Mouse (Mus musculus) limb, embryonic 12.5 days (tissue): ENCODE measurements around the gene Gh. TPM values are rescaled to one million over a fixed set of nuclear protein-coding genes. Genes with fewer than 3 reads are reported as not detected.
"Not testable (repeated sequence)": the region's sequence is repeated elsewhere in the genome, so short reads cannot be mapped to it uniquely, and the experiment has no call there.

ENCODE experiments used
- ATAC-seq: fragments of 200-750 bp; cut with Nextera tagmentation; 2 replicates; pipeline ENCODE4 v1.8.0; 2017; ENCODE audit warnings: low read depth, moderate TSS enrichment; ENCODE audit not compliant: insufficient number of reproducible peaks, insufficient read depth, low FRiP score, low TSS enrichment
- H3K27ac ChIP-seq: fragments of 300-500 bp; sonication (generic); 2 replicates; pipeline ENCODE4 v1.5.1; 2016; ENCODE audit warnings: mild to moderate bottlenecking, moderate library complexity
- H3K27me3 ChIP-seq: fragments of 300-500 bp; sonication (generic); 2 replicates; pipeline ENCODE4 v1.6.1; 2016; ENCODE audit warnings: mild to moderate bottlenecking, moderate library complexity
- H3K36me3 ChIP-seq: fragments of 300-500 bp; sonication (generic); 2 replicates; pipeline ENCODE4 v1.6.1; 2016; ENCODE audit warnings: mild to moderate bottlenecking, moderate library complexity
- H3K4me1 ChIP-seq: fragments of 300-500 bp; sonication (generic); replicated peaks from 2 replicates; pipeline ENCODE4 v1.6.1; 2016
- H3K4me2 ChIP-seq: fragments of 300-500 bp; sonication (generic); 2 replicates; pipeline ENCODE4 v1.6.1; 2016; ENCODE audit warnings: mild to moderate bottlenecking, moderate library complexity
- H3K4me3 ChIP-seq: fragments of 300-500 bp; sonication (generic); replicated peaks from 2 replicates; pipeline ENCODE4 v1.5.1; 2016; ENCODE audit warnings: mild to moderate bottlenecking
- H3K9ac ChIP-seq: fragments of 300-500 bp; sonication (generic); replicated peaks from 2 replicates; pipeline ENCODE4 v1.6.1; 2016; ENCODE audit warnings: mild to moderate bottlenecking, moderate library complexity
- H3K9me3 ChIP-seq: fragments of 300-500 bp; sonication (generic); 2 replicates; pipeline ENCODE4 v1.6.1; 2016; ENCODE audit warnings: mild to moderate bottlenecking, moderate library complexity
- WGBS: fragments of 180-500 bp; shearing (Covaris S2); methylation state at CpG from one replicate; pipeline ENCODE4 v1.1.7; 2016; 5-methylcytosine and 5-hydroxymethylcytosine counted together
- polyA plus RNA-seq: library from polyadenylated mRNA; unstranded; fragments of >200 nt; fragmentation: Nextera tagmentation; extraction: Ambion mirVana; gene quantifications from 2 replicates; pipeline ENCODE4 v1.2.1, GENCODE M21; 2016

Gh gene
- polyA plus RNA-seq: not detected in 2 replicates

DNA sequence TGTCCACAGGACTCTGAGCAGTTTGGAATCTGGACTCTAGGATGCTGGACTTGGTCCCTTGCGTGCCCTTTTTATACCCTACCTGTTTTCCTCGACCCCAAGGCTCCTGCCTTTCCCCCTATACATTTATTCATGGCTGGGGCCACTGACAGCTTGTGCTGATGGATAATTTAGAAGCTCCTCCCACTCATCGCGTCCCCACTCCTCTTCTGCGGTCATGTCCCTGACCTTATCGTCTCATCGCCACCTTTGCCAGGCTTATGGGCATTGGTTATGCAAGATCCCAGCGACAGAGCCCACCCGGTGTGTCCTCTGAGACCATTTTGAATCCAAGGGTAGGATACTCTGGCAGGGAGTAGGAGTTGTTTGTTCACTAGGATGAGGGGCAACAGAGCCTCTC, at the start of gene Gh:
Gene Gh, minus strand, starts transcription at position 101 of the 400 bp plus-strand sequence.
- no peaks in the 10 kb centered on the region for H3K4me1 ChIP-seq
- no peaks in the 10 kb centered on the region for H3K9me3 ChIP-seq
- no peak for ATAC-seq
- no peaks in the 10 kb centered on the region for H3K27me3 ChIP-seq
- H3K9ac ChIP-seq: no peak within 1 kb of the TSS
- H3K4me3 ChIP-seq: no peak within 1 kb of the TSS
- H3K4me2 ChIP-seq: no peak within 1 kb of the TSS
- no peak within 1 kb of the TSS for H3K27ac ChIP-seq
- WGBS: 81% methylated on average over 9 of the region's 9 CpGs
- H3K36me3 ChIP-seq: no peaks in the 10 kb centered on the region

DNA sequence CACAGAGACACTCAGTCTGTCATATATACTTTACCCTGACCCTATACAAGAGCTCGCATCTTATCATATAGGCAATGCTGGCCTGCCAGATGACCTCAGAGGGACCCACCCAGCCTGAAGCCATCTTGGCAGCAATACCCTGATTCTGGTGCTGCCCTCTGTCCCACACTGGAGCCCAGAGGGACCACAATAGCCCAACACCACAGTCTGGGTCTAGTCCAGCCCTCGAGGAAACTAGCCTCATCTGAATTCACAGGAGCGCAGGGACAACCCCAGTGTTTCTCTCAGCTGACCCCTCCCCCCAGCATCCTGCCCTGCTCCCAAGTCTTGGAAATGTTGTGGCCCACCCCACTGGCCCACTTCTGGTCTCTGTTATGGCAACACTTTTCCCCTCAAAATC, 49.6 kb upstream of the Gh start:
- H3K27ac ChIP-seq: no peak overlapping the region
- 65% methylated on average over 3 of the region's 3 CpGs for WGBS
- no peaks in the 10 kb centered on the region for H3K36me3 ChIP-seq
- ATAC-seq: no peak
- peaks cover 3% of the 10 kb centered on the region; the same call in 1 of the 2 replicates for H3K27me3 ChIP-seq
- no peaks in the 10 kb centered on the region for H3K9me3 ChIP-seq
- H3K4me2 ChIP-seq: no peak overlapping the region
- no peak overlapping the region for H3K4me3 ChIP-seq
- H3K9ac ChIP-seq: no peak overlapping the region
- H3K4me1 ChIP-seq: peaks cover 10% of the 10 kb centered on the region

DNA sequence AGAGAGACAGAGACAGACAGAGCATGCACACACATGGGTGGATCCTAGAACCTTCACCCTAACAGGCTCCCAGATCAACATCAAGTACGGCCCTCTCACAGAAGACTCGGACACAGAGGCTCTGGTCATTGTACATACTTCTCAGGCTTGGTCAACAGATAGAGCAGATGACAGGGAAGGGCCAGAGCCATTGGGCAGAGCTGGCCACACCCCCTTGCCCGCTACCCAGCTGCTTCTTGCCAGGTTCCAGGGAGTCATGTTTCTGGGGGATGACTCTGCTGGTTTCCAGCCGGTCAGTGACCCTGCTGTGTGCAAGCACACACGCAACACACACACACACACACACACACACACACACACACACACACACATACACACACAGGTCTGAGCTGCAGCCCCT, 49.2 kb upstream of the Gh start:
- Histone ChIP-seq H3K4me2 (no peak overlapping the region), H3K36me3 (no peaks in the 10 kb centered on the region), H3K9me3 (no peaks in the 10 kb centered on the region), H3K9ac (no peak overlapping the region), H3K4me1 (peaks cover 10% of the 10 kb centered on the region), H3K4me3 (no peak overlapping the region), H3K27me3 (peaks cover 3% of the 10 kb centered on the region; the same call in 1 of the 2 replicates), H3K27ac (no peak overlapping the region)
- ATAC-seq: no peak
- WGBS: 44% methylated on average over 5 of the region's 5 CpGs

DNA sequence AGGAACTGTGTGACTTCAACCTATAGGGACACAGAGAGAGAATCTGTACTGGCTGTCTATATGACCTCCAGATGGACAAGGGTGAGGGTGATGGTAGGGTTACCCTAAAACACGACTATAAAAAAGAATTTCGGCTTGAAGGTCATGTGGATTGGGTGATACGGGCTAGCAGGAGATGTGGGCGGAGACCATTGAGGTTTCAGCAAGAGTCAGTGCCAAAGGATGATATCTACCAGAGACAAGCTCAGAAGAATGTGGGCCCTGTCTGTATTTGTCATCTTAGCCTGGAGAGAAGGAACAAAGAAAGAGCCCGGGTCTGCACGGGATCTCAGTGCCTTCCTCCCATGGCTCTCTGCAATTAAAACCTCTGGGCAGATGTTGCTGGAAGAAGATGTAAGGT, 48.1 kb upstream of the Gh start:
- 82% methylated on average over 6 of the region's 6 CpGs for WGBS
- H3K27ac ChIP-seq: no peak overlapping the region
- H3K27me3 ChIP-seq: peaks cover 3% of the 10 kb centered on the region; the same call in 1 of the 2 replicates
- no peak overlapping the region for H3K4me3 ChIP-seq
- no peak overlapping the region for H3K9ac ChIP-seq
- no peaks in the 10 kb centered on the region for H3K9me3 ChIP-seq
- H3K36me3 ChIP-seq: no peaks in the 10 kb centered on the region
- peaks cover 10% of the 10 kb centered on the region for H3K4me1 ChIP-seq
- no peak overlapping the region for H3K4me2 ChIP-seq
- no peak for ATAC-seq

DNA sequence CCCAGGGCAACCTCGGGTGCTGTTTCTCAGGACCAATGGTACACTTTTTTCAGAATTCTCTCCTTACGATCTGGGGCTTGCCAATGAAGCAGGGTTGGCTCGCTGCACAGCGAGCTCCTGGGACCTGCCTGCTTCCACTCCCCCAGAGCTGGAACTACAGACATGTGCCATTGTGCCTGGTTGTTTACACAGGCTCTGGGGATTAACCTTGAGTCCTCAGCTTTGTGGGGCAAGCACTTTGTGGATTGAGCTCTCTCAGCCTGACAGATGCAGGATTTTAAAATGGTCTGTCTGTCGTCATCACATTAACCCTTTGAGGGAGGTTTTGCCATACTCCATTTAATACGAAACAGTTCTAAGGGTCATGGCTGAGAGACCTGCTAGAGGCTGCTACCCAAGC, 43.2 kb upstream of the Gh start:
- Histone ChIP-seq H3K4me3 (no peak overlapping the region), H3K27ac (no peak overlapping the region), H3K9ac (0 out of 2 replicates have a peak overlapping the region, but pooled peaks have one; percentile 4), H3K36me3 (no peaks in the 10 kb centered on the region), H3K27me3 (no peaks in the 10 kb centered on the region), H3K4me2 (no peak overlapping the region), H3K9me3 (no peaks in the 10 kb centered on the region), H3K4me1 (no peaks in the 10 kb centered on the region)
- ATAC-seq: no peak
- WGBS: 52% methylated on average over 6 of the region's 6 CpGs

DNA sequence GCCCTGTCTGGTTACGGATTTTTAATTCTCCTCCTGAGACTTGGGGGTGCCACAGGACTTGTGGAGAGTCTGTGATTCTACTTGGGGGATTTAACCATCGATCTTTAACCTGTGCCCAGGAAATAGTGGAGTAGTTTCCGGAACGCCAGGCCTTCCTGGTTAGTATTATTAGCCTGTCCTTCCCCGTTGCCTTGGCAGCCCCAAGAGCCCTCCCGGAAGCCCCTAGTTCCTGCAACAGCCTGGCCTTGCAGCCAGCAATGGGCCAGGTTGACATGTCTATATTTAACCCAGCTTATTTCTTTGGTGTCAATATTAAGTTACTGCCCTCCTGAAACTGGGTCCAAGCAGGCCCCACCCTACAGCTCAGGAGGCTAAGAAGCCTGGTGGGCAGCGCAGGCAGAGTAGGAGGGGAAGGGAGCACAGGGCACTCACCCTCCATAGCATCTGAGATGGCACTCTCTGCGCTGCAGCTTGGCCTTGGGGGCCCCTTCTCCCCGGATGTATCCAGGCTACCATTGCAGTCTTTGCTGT, 39.4 kb upstream of the Gh start:
- Histone ChIP-seq H3K4me3 (no peak overlapping the region), H3K4me1 (0 out of 2 replicates have a peak, but pooled peaks cover 4% of the 10 kb centered on the region), H3K36me3 (no peaks in the 10 kb centered on the region), H3K27ac (no peak overlapping the region), H3K4me2 (no peak overlapping the region), H3K9ac (no peak overlapping the region), H3K9me3 (no peaks in the 10 kb centered on the region), H3K27me3 (0 out of 2 replicates have a peak, but pooled peaks cover 3% of the 10 kb centered on the region)
- ATAC-seq: no peak
- WGBS: 80% methylated on average over 9 of the region's 9 CpGs

DNA sequence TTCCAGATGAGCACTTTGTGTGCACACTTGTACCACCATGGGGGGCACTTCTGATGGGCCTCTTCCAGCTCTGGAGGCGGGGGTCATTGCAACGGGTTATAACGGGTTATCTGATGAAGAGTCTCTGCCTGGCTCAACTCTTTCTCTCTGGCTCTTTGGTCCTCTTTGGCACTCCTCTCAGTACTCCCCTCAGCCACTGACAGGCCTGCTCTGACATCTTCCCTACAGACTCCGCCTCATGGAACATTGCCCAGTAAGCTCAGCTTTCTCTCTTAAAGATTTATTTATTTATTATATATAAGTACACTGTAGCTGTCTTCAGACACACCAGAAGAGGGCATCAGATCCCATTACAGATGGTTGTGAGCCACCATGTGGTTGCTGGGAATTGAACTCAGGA, 37.7 kb upstream of the Gh start:
- H3K9me3 ChIP-seq, H3K9ac ChIP-seq, H3K4me2 ChIP-seq, H3K36me3 ChIP-seq, H3K27ac ChIP-seq, H3K27me3 ChIP-seq, H3K4me1 ChIP-seq, ATAC-seq, H3K4me3 ChIP-seq: not testable (repeated sequence)
- 86% methylated on average over 4 of the region's 4 CpGs for WGBS

DNA sequence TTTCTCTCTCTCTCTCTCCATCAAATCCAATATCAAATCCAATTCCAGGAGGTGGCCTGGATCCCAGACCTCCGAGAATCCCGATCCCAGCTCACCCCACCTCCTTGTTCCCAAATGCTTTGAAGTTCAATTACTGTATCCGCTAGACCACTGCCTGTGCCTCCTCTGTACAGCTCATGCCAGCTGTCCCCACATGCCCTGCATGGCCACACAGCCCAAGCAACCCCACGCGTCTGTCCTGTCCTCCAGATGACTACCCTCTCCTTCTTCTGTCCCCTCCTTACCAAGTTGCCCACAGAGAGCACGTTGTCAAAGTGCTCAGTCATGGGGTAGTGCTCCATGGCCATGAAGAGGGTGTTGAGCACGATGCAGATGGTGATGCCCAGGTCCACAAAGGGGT, 37.2 kb upstream of the Gh start:
- H3K27me3 ChIP-seq: 0 out of 2 replicates have a peak, but pooled peaks cover 3% of the 10 kb centered on the region
- no peak overlapping the region for H3K9ac ChIP-seq
- H3K4me1 ChIP-seq: peaks cover 7% of the 10 kb centered on the region; the same call in 1 of the 2 replicates
- no peak overlapping the region for H3K27ac ChIP-seq
- no peaks in the 10 kb centered on the region for H3K36me3 ChIP-seq
- H3K4me3 ChIP-seq: no peak overlapping the region
- 68% methylated on average over 7 of the region's 7 CpGs for WGBS
- no peaks in the 10 kb centered on the region for H3K9me3 ChIP-seq
- ATAC-seq: no peak
- no peak overlapping the region for H3K4me2 ChIP-seq

DNA sequence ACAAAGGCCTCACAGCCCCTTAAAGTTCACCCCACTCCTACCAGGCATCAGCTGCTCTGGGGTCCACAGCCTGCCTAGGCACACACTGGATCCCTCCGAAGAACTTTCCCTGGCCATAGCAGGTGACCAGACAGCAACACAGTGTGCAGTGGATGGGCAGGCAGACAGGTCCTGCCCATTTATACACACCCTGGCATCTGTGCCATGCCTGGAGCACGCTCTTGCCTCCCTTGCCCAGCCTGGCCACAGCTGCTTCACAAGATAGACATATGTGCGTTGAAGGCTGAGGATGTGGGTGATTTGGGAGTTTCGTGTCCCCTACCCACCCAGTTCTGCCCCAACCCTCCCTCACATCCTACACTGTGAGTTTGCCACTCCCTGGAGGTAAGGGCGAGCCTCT, 36.4 kb upstream of the Gh start:
- no peak overlapping the region for H3K4me3 ChIP-seq
- H3K9ac ChIP-seq: no peak overlapping the region
- no peak overlapping the region for H3K27ac ChIP-seq
- H3K4me2 ChIP-seq: no peak overlapping the region
- H3K36me3 ChIP-seq: no peaks in the 10 kb centered on the region
- 0 out of 2 replicates have a peak, but pooled peaks cover 3% of the 10 kb centered on the region for H3K27me3 ChIP-seq
- WGBS: 76% methylated on average over 5 of the region's 5 CpGs
- no peaks in the 10 kb centered on the region for H3K9me3 ChIP-seq
- H3K4me1 ChIP-seq: peaks cover 7% of the 10 kb centered on the region; the same call in 1 of the 2 replicates
- no peak for ATAC-seq

DNA sequence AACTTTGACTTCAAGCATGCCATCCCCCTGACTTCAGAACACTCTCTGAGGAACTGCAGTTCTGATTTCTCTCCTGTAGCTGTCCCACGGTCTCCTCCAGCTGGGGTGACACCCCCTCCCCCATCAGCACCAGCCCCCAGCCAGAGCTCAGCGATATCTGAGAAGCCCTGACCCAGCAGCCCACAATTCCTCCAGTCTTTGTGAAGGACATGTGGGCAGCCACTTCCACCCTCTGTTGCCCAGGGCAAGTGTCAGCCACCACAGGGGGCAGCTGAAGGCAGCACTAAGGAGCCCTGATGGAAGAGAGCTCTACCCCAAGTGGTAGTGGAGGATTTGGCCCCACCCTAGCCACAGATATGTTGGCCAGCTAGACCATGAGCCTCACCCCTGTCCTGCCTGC, 32.4 kb upstream of the Gh start:
- no peaks in the 10 kb centered on the region for H3K9me3 ChIP-seq

DNA sequence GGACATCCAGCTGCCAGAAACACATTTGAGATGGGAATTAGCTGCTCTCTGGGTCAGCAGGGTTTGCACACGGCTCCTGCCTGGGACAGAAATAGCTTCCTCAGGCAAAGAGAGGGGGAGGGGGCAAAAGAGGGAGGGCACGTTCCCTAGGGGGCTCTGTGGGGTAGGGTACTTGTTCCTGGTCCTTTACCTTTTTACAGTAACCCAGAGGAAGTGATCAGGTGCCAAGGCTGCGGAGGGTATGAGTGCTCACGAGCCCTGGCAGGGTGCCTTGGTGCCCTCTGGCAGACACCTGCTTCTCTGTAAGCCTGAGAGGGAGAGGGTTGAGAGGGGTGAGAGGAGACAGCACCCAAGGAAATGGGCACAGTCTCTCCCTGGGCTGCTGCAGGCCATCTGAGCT, 30.8 kb upstream of the Gh start:
- Histone ChIP-seq H3K4me2 (no peak overlapping the region), H3K27ac (no peak overlapping the region), H3K4me1 (peaks cover 15% of the 10 kb centered on the region), H3K36me3 (no peaks in the 10 kb centered on the region), H3K9me3 (no peaks in the 10 kb centered on the region), H3K4me3 (no peak overlapping the region), H3K27me3 (no peaks in the 10 kb centered on the region), H3K9ac (no peak overlapping the region)
- no peak for ATAC-seq
- WGBS: 52% methylated on average over 4 of the region's 4 CpGs

More for the DNA sequence above, 32.4 kb upstream of the Gh start:
- H3K4me2 ChIP-seq: no peak overlapping the region
- no peak overlapping the region for H3K4me3 ChIP-seq
- H3K27me3 ChIP-seq: 0 out of 2 replicates have a peak, but pooled peaks cover 3% of the 10 kb centered on the region
- H3K4me1 ChIP-seq: peaks cover 12% of the 10 kb centered on the region
- H3K27ac ChIP-seq: no peak overlapping the region
- H3K36me3 ChIP-seq: no peaks in the 10 kb centered on the region
- ATAC-seq: no peak
- 12% methylated on average over 2 of the region's 2 CpGs for WGBS
- no peak overlapping the region for H3K9ac ChIP-seq

DNA sequence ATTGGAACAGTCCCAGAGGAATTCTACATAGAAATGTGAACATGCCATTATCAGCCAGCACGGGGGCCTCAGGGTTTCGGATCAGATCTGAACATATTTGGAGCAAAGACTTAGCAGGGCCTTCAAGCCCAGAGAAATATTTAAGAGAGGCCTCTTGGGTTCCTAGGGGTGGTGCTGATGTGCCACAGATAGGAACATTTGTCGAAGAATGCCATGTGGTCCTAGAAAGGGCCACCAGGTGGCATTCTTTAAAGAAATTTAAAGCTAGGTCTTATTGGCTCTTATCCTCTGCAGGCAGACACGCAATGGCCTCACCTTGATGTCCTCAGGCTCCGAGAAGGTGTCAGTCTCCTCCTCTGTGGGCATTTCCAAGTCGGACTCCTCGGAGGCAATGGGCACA, 28.0 kb upstream of the Gh start:
- no peak for ATAC-seq
- no peaks in the 10 kb centered on the region for H3K36me3 ChIP-seq
- H3K4me3 ChIP-seq: no peak overlapping the region
- peaks cover 19% of the 10 kb centered on the region for H3K4me1 ChIP-seq
- H3K27me3 ChIP-seq: no peaks in the 10 kb centered on the region
- no peak overlapping the region for H3K4me2 ChIP-seq
- no peaks in the 10 kb centered on the region for H3K9me3 ChIP-seq
- H3K27ac ChIP-seq: no peak overlapping the region
- WGBS: 64% methylated on average over 7 of the region's 7 CpGs
- H3K9ac ChIP-seq: no peak overlapping the region
